Mouse (Mus musculus): Measurements from ENCODE around the gene Igf2r. TPM values are rescaled to one million over a fixed set of nuclear protein-coding genes. Genes with fewer than 3 reads are reported as not detected.

Igf2r gene
- total RNA-seq, 2 experiments from 2014 or later = 180 to 214 TPM

- peak; percentile 72 to 74 for DNase-seq
- intact Hi-C loops (cut with DNase I) = loop anchor here (2.0 to 10.0 kb wide), 3 partner anchors 15 to 271 kb away; partner anchors contain the start of gene Wtap
These were observed 45.3 kb downstream of the Igf2r start for GRCm38 (mm10) chr17:12723986-12724766.

DNA sequence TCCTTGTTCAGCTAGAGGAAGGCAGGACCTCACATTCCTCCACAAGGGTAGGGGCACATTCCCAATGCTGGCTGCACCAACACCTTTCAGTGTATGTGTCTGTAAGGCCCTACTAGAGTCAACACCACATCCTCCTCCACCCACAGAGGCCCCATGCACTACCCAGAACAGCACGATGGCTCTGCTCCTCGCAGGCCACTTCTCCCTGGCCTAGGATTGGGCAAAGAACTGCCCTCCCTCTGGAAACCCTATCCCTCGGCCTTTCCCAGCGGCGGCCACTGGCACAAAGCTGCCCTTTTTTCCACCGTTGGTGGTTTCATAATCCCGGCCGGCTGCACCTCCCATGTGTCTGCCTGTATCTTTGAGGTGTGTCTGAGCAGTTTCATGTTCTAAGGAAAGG is 46.8 kb downstream of the Igf2r start:
- DNase-seq = peak in 1 of 2 experiments; percentile 62
- intact Hi-C loops (cut with DNase I) = loop anchor here (5.0 to 10.0 kb wide), 2 partner anchors 70 to 272 kb away; partner anchors contain the start of gene Wtap

- DNase-seq = no peak
- intact Hi-C loops (cut with DNase I) = loop anchor here (2.0 to 10.0 kb wide), 3 partner anchors 45 to 273 kb away; partner anchors contain the start of gene Wtap
These were observed 48.2 kb downstream of the Igf2r start for GRCm38 (mm10) chr17:12721118-12721886.

GRCm38 (mm10) chr17:12718251-12718650 is 51.2 kb downstream of the Igf2r start:
- no peak for DNase-seq

GRCm38 (mm10) chr17:12717445-12717844 is 52.0 kb downstream of the Igf2r start:
- intact Hi-C loops (cut with DNase I) = no loop called here
- DNase-seq = no peak

More at GRCm38 (mm10) chr17:12718251-12718650, 51.2 kb downstream of the Igf2r start:
- intact Hi-C loops (cut with DNase I) = no loop called here

DNA sequence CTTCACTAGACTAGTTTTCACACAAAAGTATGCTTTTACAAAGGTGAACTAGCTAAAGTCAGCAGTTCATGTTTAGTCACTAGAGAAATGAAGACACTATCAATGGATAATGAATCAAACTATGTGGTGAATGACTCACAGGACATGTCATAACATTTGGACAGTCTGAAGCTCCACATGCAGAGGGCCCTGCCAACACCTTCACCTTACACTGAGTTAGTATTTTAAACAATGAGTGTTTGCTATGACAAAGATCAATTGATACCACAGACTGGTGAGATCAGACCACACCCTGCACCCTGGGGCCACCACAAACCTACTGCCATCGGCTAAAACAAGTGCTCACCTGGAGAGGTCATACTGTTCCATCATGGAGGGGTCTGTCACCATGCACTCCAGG is 54.4 kb downstream of the Igf2r start:
- intact Hi-C loops (cut with DNase I) = no loop called here
- no peak for DNase-seq

DNA sequence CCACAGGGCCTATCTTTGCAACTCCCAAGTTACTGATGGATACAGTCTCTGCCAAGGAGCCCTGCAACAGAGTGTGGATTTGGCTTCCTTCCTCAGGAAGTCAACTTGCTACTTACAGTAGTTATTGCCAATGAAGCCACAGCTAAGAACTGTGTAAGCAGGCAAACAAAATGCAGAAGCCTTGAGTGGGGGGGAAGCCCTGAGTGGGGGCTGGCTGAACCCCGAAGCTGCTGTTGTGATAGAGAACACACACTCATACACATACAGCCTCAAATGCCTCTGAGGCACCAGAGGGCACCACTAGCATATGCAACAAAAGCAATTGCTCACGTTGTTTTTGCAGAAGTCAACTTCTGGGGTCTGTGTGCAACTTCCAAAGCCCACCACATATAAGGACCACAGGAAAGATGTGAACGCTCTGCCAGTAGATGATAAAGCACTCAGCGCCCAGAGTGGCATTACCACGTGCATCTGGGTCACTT is 55.3 kb downstream of the Igf2r start:
- DNase-seq = peak; percentile 38 to 48
- intact Hi-C loops (cut with DNase I) = loop anchor here (1.0 kb wide), 1 partner anchor 96 kb away; no protein-coding TSS in a partner anchor

- no peak for DNase-seq
- intact Hi-C loops (cut with DNase I) = no loop called here
These were observed 56.5 kb downstream of the Igf2r start for GRCm38 (mm10) chr17:12712993-12713392.

DNA sequence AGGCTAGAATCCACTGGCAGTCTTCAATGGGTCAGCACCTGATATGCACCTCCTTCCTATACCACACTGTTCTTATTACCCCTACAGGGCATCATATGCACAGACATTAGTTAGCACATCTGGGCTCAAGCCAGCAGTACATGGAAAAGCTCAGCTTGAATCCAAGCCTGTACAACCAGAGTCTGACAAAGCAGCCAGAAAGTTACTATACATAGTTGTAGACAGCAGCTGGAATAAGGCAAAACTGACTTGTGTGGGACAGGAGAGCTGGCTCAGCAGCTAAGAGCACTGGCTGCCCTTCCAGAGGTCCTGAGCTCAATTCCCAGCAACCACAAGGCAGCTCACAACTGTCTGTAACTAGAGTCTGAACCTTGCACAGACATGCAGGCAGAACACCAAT is 57.3 kb downstream of the Igf2r start:
- intact Hi-C loops (cut with DNase I) = no loop called here
- DNase-seq = no peak

DNA sequence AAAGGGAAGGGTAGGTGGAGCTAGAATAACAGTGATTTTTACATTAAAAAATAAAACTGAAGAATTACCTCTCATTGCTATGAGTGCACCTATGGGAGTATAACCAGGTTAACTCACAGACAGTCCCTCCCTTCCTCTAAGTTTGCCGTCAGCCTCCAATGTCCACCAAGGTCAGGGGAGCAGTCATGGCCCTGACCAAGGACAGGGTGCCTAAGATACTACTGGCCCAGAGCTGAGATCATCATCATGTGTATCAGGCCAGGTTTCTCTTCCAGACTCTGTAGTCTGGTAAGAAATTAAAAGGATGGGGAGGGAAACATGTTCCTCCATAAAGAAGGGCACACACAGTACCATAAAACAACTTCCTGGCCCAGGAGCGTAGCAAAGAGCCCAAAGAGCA is 58.5 kb downstream of the Igf2r start:
- no peak for DNase-seq
- intact Hi-C loops (cut with DNase I) = no loop called here

DNA sequence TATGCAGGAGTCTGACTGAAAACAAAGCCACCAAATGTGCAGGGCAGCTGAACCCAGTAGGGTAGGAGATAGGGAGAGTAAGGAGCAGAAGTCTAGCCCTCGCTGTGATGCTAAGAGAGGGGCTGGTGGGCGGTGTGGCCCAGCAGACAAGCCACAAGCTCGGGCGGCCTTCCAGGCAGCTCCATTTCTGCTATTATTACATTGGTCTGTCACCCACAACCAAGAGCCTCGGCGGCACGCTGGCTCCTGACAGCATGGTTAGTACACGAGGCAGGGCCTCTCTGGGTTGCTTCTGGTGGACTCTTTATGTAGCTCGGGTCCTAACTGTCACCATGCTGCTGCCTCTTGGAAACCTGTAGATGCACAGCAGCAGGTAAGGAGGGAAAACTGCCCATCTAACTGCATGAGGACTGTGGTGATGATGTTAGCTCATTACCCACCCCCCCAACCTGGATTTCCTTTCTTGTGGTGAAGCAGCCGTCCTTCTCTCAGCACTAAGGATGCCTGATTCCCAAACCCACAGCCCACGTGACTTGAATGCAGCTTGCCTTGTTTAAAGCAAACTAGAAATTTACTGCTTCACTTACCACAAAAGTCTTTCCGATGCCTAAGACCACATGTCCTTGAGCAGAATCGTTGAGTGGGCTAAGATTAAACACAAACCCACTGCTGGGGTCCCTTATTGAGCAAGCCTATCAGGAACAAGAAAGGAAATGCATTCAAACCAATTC is 59.2 kb downstream of the Igf2r start:
- DNase-seq = no peak
- intact Hi-C loops (cut with DNase I) = no loop called here

- no peak for DNase-seq
- intact Hi-C loops (cut with DNase I) = no loop called here
These were observed 61.1 kb downstream of the Igf2r start for GRCm38 (mm10) chr17:12708398-12708797.

- intact Hi-C loops (cut with DNase I) = no loop called here
- no peak for DNase-seq
These were observed 62.8 kb downstream of the Igf2r start for GRCm38 (mm10) chr17:12706590-12707049.

- DNase-seq = no peak
These were observed 66.6 kb downstream of the Igf2r start for GRCm38 (mm10) chr17:12702901-12703300.

DNA sequence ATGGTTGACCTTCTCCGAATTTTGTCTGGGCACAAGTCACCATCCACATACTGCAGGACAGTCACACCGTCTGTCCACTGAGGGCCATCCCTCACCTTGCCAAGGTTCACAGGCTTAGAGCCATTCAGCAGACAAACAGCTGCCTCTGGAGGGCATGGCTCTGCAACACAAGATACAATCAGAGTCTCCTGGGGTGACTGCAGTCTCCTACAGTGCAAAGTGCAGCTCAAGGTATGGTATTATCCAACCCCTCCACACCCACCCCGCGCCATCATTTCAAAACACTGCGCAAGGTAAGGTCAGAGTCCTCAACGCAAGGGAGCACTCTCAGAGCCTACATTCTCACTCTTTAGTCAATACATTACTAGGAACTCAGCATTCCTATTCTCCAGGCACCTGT is 69.1 kb downstream of the Igf2r start:
- no peak for DNase-seq
- intact Hi-C loops (cut with DNase I) = no loop called here

More at GRCm38 (mm10) chr17:12702901-12703300, 66.6 kb downstream of the Igf2r start:
- intact Hi-C loops (cut with DNase I) = no loop called here

- intact Hi-C loops (cut with DNase I) = no loop called here
- DNase-seq = no peak
These were observed 77.6 kb downstream of the Igf2r start for GRCm38 (mm10) chr17:12691899-12692298.

GRCm38 (mm10) chr17:12689537-12689936 is 79.9 kb downstream of the Igf2r start:
- peak; percentile 45 to 66 for DNase-seq

GRCm38 (mm10) chr17:12688427-12689110 is 80.9 kb downstream of the Igf2r start:
- peak; percentile 74 to 80 for DNase-seq
- intact Hi-C loops (cut with DNase I) = loop anchor here (1.0 kb wide), 1 partner anchor 273 kb away; no protein-coding TSS in a partner anchor

More at GRCm38 (mm10) chr17:12689537-12689936, 79.9 kb downstream of the Igf2r start:
- intact Hi-C loops (cut with DNase I) = loop anchor here (1.0 kb wide), 1 partner anchor 274 kb away; no protein-coding TSS in a partner anchor

DNA sequence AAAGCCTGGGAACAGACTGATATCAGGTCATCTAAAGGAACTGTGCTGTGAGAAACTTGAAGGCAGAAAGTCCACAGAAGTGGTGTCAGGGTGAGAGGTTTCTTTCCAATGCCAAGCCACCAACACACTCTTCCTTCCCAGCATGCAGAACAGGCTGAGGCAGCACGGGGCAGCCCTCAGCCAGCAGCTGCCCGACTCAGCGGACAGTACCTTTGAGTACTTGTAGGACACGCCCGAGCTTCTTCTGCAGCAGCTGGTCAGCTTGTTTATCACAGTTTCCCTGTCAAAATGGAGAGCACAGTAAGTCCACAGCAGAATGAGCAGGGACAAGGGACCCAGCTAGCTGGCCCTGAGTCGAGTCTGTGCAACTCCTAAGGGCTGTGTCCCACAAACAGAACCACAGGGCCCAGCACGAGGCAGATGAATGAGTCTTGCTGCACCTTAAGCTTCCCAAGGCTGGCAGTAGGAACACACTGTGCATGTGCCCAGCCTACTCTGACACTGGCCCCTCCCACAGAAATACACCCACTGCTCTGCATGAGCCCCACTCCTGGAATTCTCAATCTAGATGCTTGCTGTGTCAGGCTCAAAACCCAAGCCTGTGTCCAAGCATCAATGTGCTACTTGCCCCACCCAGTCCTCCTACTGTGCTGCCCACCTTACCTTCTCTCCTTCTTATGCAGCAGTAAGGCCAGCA is 84.4 kb downstream of the Igf2r start:
- intact Hi-C loops (cut with DNase I) = no loop called here

More for the DNA sequence above, 84.4 kb downstream of the Igf2r start:
- DNase-seq = no peak
